Mouse (Mus musculus): ENCODE measurements around the gene Olfr596. TPM values are rescaled to one million over a fixed set of nuclear protein-coding genes. Genes with fewer than 3 reads are reported as not detected.
"Not testable (repeated sequence)": the region's sequence is repeated elsewhere in the genome, so short reads cannot be mapped to it uniquely, and the experiment has no call there.

Olfr596 gene
- total RNA-seq (2014; fragmentation: Nextera tagmentation), result not detected in 2 replicates
- 0.06 TPM in 1 of 2 replicates, not detected in the other for total RNA-seq (2017)
- not detected in 2 replicates for polyA plus RNA-seq (2012)

- not testable (repeated sequence) for ATAC-seq (ENCODE audit: extremely low read depth, insufficient number of reproducible peaks, low FRiP score, poor library complexity, severe bottlenecking); H3K9me3 ChIP-seq (replicated peaks); H3K36me3 ChIP-seq (replicated peaks); DNase-seq (ENCODE audit: low spot score); H3K4me3 ChIP-seq (ENCODE audit: low read depth, low read length); H3K4me1 ChIP-seq (ENCODE audit: insufficient read depth, low read depth, low read length); H3K27me3 ChIP-seq (ENCODE audit: insufficient read depth, low read length)
Observed at GRCm38 (mm10) chr7:103305348-103305747, at the start of gene Olfr596. Olfr596 (plus strand) TSS chr7:103305648.

- H3K4me1 ChIP-seq (ENCODE audit: insufficient read depth, low read depth, low read length); H3K36me3 ChIP-seq (replicated peaks); H3K9me3 ChIP-seq (replicated peaks); H3K4me3 ChIP-seq (ENCODE audit: low read depth, low read length); DNase-seq (ENCODE audit: low spot score); H3K27me3 ChIP-seq (ENCODE audit: insufficient read depth, low read length); ATAC-seq (ENCODE audit: extremely low read depth, insufficient number of reproducible peaks, low FRiP score, poor library complexity, severe bottlenecking): not testable (repeated sequence)
Observed at GRCm38 (mm10) chr7:103316015-103316414, 10.6 kb downstream of the Olfr596 start, which contains the start of gene Olfr597. Olfr597 (plus strand) TSS chr7:103316315.

GRCm38 (mm10) chr7:103323268-103323667 is 17.8 kb downstream of the Olfr596 start, which contains the start of gene Olfr598:
Olfr598 (plus strand) TSS chr7:103323568.
- no peaks in the 10 kb centered on the region for H3K36me3 ChIP-seq (replicated peaks)
- DNase-seq (ENCODE audit: low spot score) (no peak), ATAC-seq (ENCODE audit: extremely low read depth, insufficient number of reproducible peaks, low FRiP score, poor library complexity, severe bottlenecking) (no peak)
- no peak within 1 kb of the TSS for H3K4me3 ChIP-seq (ENCODE audit: low read depth, low read length)
- H3K9me3 ChIP-seq (replicated peaks), result no peaks in the 10 kb centered on the region
- no peaks in the 10 kb centered on the region for H3K27me3 ChIP-seq (ENCODE audit: insufficient read depth, low read length)
- H3K4me1 ChIP-seq (ENCODE audit: insufficient read depth, low read depth, low read length), result no peaks in the 10 kb centered on the region
- no peak for TF ChIP-seq GATA2 (IDR thresholded peaks at IDR 0.05; ENCODE audit: borderline replicate concordance, low read depth, low read length)
- TF ChIP-seq POLR2AphosphoS5 (IDR thresholded peaks at IDR 0.05; ENCODE audit: insufficient replicate concordance, low read depth, low read length), result no peak
- TF ChIP-seq GATA1 (IDR thresholded peaks at IDR 0.05; ENCODE audit: borderline replicate concordance, low read length), result no peak
- TF ChIP-seq TAL1 (conservative IDR thresholded peaks at IDR 0.05; ENCODE audit: low read depth, low read length), result no peak
- no peak for TF ChIP-seq CTCF (IDR thresholded peaks at IDR 0.05; ENCODE audit: low read depth, low read length)

GRCm38 (mm10) chr7:103335617-103336016 is 30.2 kb downstream of the Olfr596 start, which contains the start of gene Olfr599:
Olfr599 (plus strand) TSS chr7:103335917.
- ATAC-seq (ENCODE audit: extremely low read depth, insufficient number of reproducible peaks, low FRiP score, poor library complexity, severe bottlenecking), result no peak
- TF ChIP-seq GATA1 (IDR thresholded peaks at IDR 0.05; ENCODE audit: borderline replicate concordance, low read length) (no peak), POLR2AphosphoS5 (IDR thresholded peaks at IDR 0.05; ENCODE audit: insufficient replicate concordance, low read depth, low read length) (no peak), CTCF (IDR thresholded peaks at IDR 0.05; ENCODE audit: low read depth, low read length) (no peak)
- no peaks in the 10 kb centered on the region for H3K9me3 ChIP-seq (replicated peaks)

GRCm38 (mm10) chr7:103349569-103349968 is 44.1 kb downstream of the Olfr596 start, which contains the start of gene Olfr600:
Olfr600 (minus strand) TSS chr7:103349669.
- Histone ChIP-seq H3K9me3 (replicated peaks) (no peaks in the 10 kb centered on the region), H3K27me3 (ENCODE audit: insufficient read depth, low read length) (no peaks in the 10 kb centered on the region), H3K36me3 (replicated peaks) (no peaks in the 10 kb centered on the region), H3K4me1 (ENCODE audit: insufficient read depth, low read depth, low read length) (no peaks in the 10 kb centered on the region), H3K4me3 (ENCODE audit: low read depth, low read length) (no peak within 1 kb of the TSS)
- no peak for TF ChIP-seq GATA1 (IDR thresholded peaks at IDR 0.05; ENCODE audit: borderline replicate concordance, low read length)
- no peak for TF ChIP-seq TAL1 (conservative IDR thresholded peaks at IDR 0.05; ENCODE audit: low read depth, low read length)
- TF ChIP-seq POLR2AphosphoS5 (IDR thresholded peaks at IDR 0.05; ENCODE audit: insufficient replicate concordance, low read depth, low read length), result no peak
- TF ChIP-seq GATA2 (IDR thresholded peaks at IDR 0.05; ENCODE audit: borderline replicate concordance, low read depth, low read length), result no peak
- no peak for TF ChIP-seq CTCF (IDR thresholded peaks at IDR 0.05; ENCODE audit: low read depth, low read length)
- no peak for DNase-seq (ENCODE audit: low spot score)
- ATAC-seq (ENCODE audit: extremely low read depth, insufficient number of reproducible peaks, low FRiP score, poor library complexity, severe bottlenecking), result no peak

More at GRCm38 (mm10) chr7:103335617-103336016, 30.2 kb downstream of the Olfr596 start, which contains the start of gene Olfr599:
- DNase-seq (ENCODE audit: low spot score), result no peak
- Histone ChIP-seq H3K36me3 (replicated peaks) (no peaks in the 10 kb centered on the region), H3K4me3 (ENCODE audit: low read depth, low read length) (no peak within 1 kb of the TSS), H3K4me1 (ENCODE audit: insufficient read depth, low read depth, low read length) (no peaks in the 10 kb centered on the region), H3K27me3 (ENCODE audit: insufficient read depth, low read length) (no peaks in the 10 kb centered on the region)

Other genes starting within 250 kb of the Olfr596 start
Only the 20 nearest of the 26 such genes appear.
- not detected in 2 replicates for gene Olfr586, start 180.0 kb upstream of the Olfr596 start, total RNA-seq (2014; fragmentation: Nextera tagmentation)
- 0.06 and 0.22 TPM in 2 replicates for gene Olfr586, start 180.0 kb upstream of the Olfr596 start, total RNA-seq (2017)
- gene Olfr586, start 180.0 kb upstream of the Olfr596 start, polyA plus RNA-seq (2012), result not detected in 2 replicates
- gene Olfr588-ps1, start 164.8 kb upstream of the Olfr596 start, total RNA-seq (2014; fragmentation: Nextera tagmentation), result not detected in 2 replicates
- 0.05 and 0.06 TPM in 2 replicates for gene Olfr588-ps1, start 164.8 kb upstream of the Olfr596 start, total RNA-seq (2017)
- gene Olfr588-ps1, start 164.8 kb upstream of the Olfr596 start, polyA plus RNA-seq (2012), result not detected in 2 replicates
- gene Olfr589, start 149.3 kb upstream of the Olfr596 start, total RNA-seq (2014; fragmentation: Nextera tagmentation), result not detected in 2 replicates
- 0.11 TPM in 1 of 2 replicates, not detected in the other for gene Olfr589, start 149.3 kb upstream of the Olfr596 start, total RNA-seq (2017)
- gene Olfr589, start 149.3 kb upstream of the Olfr596 start, polyA plus RNA-seq (2012), result not detected in 2 replicates
- gene Olfr591, start 127.3 kb upstream of the Olfr596 start, total RNA-seq (2014; fragmentation: Nextera tagmentation), result not detected in 2 replicates
- 0.05 TPM in 1 of 2 replicates, not detected in the other for gene Olfr591, start 127.3 kb upstream of the Olfr596 start, total RNA-seq (2017)
- gene Olfr591, start 127.3 kb upstream of the Olfr596 start, polyA plus RNA-seq (2012), result not detected in 2 replicates
- gene Olfr592, start 120.8 kb upstream of the Olfr596 start, total RNA-seq (2014; fragmentation: Nextera tagmentation), result not detected in 2 replicates
- gene Olfr592, start 120.8 kb upstream of the Olfr596 start, total RNA-seq (2017), result 0.06 and 0.11 TPM in 2 replicates
- not detected in 2 replicates for gene Olfr592, start 120.8 kb upstream of the Olfr596 start, polyA plus RNA-seq (2012)
- not detected in 2 replicates for gene Olfr593, start 93.8 kb upstream of the Olfr596 start, total RNA-seq (2014; fragmentation: Nextera tagmentation)
- 0.27 and 0.35 TPM in 2 replicates for gene Olfr593, start 93.8 kb upstream of the Olfr596 start, total RNA-seq (2017)
- gene Olfr593, start 93.8 kb upstream of the Olfr596 start, polyA plus RNA-seq (2012), result not detected in 2 replicates
- not detected in 2 replicates for gene Olfr594, start 88.7 kb upstream of the Olfr596 start, total RNA-seq (2014; fragmentation: Nextera tagmentation)
- gene Olfr594, start 88.7 kb upstream of the Olfr596 start, total RNA-seq (2017), result 0.11 TPM in 1 of 2 replicates, not detected in the other
- gene Olfr594, start 88.7 kb upstream of the Olfr596 start, polyA plus RNA-seq (2012), result not detected in 2 replicates
- gene Usp17ld, start 53.1 kb upstream of the Olfr596 start, total RNA-seq (2014; fragmentation: Nextera tagmentation), result not detected in 2 replicates
- gene Usp17ld, start 53.1 kb upstream of the Olfr596 start, total RNA-seq (2017), result 0.05 TPM in 1 of 2 replicates, not detected in the other
- not detected in 2 replicates for gene Usp17ld, start 53.1 kb upstream of the Olfr596 start, polyA plus RNA-seq (2012)
- not detected in 2 replicates for gene Olfr597, start 10.7 kb downstream of the Olfr596 start, total RNA-seq (2014; fragmentation: Nextera tagmentation)
- gene Olfr597, start 10.7 kb downstream of the Olfr596 start, total RNA-seq (2017), result 0.38 TPM in 1 of 2 replicates, not detected in the other
- gene Olfr597, start 10.7 kb downstream of the Olfr596 start, polyA plus RNA-seq (2012), result not detected in 2 replicates
- gene Olfr598, start 17.9 kb downstream of the Olfr596 start, total RNA-seq (2014; fragmentation: Nextera tagmentation), result not detected in 2 replicates
- gene Olfr598, start 17.9 kb downstream of the Olfr596 start, total RNA-seq (2017), result not detected in 2 replicates
- not detected in 2 replicates for gene Olfr598, start 17.9 kb downstream of the Olfr596 start, polyA plus RNA-seq (2012)
- not detected in 2 replicates for gene Olfr599, start 30.3 kb downstream of the Olfr596 start, total RNA-seq (2014; fragmentation: Nextera tagmentation)
- gene Olfr599, start 30.3 kb downstream of the Olfr596 start, total RNA-seq (2017), result 0.71 TPM in 1 of 2 replicates, not detected in the other
- not detected in 2 replicates for gene Olfr599, start 30.3 kb downstream of the Olfr596 start, polyA plus RNA-seq (2012)
- gene Olfr600, start 44.0 kb downstream of the Olfr596 start, total RNA-seq (2014; fragmentation: Nextera tagmentation), result not detected in 2 replicates
- gene Olfr600, start 44.0 kb downstream of the Olfr596 start, total RNA-seq (2017), result 0.06 and 0.11 TPM in 2 replicates
- gene Olfr600, start 44.0 kb downstream of the Olfr596 start, polyA plus RNA-seq (2012), result not detected in 2 replicates
- not detected in 2 replicates for gene Olfr601, start 57.0 kb downstream of the Olfr596 start, total RNA-seq (2014; fragmentation: Nextera tagmentation)
- gene Olfr601, start 57.0 kb downstream of the Olfr596 start, total RNA-seq (2017), result 0.11 TPM in 1 of 2 replicates, not detected in the other
- not detected in 2 replicates for gene Olfr601, start 57.0 kb downstream of the Olfr596 start, polyA plus RNA-seq (2012)
- not detected in 2 replicates for gene Olfr603, start 80.5 kb downstream of the Olfr596 start, total RNA-seq (2014; fragmentation: Nextera tagmentation)
- not detected in 2 replicates for gene Olfr603, start 80.5 kb downstream of the Olfr596 start, total RNA-seq (2017)
- gene Olfr603, start 80.5 kb downstream of the Olfr596 start, polyA plus RNA-seq (2012), result not detected in 2 replicates
- not detected in 2 replicates for gene Usp17lc, start 109.4 kb downstream of the Olfr596 start, total RNA-seq (2014; fragmentation: Nextera tagmentation)
- 0.06 and 0.16 TPM in 2 replicates for gene Usp17lc, start 109.4 kb downstream of the Olfr596 start, total RNA-seq (2017)
- gene Usp17lc, start 109.4 kb downstream of the Olfr596 start, polyA plus RNA-seq (2012), result not detected in 2 replicates
- gene Olfr605, start 139.8 kb downstream of the Olfr596 start, total RNA-seq (2014; fragmentation: Nextera tagmentation), result not detected in 2 replicates
- 0.22 TPM in 1 of 2 replicates, not detected in the other for gene Olfr605, start 139.8 kb downstream of the Olfr596 start, total RNA-seq (2017)
- gene Olfr605, start 139.8 kb downstream of the Olfr596 start, polyA plus RNA-seq (2012), result not detected in 2 replicates
- gene Olfr606, start 143.4 kb downstream of the Olfr596 start, total RNA-seq (2014; fragmentation: Nextera tagmentation), result not detected in 2 replicates
- gene Olfr606, start 143.4 kb downstream of the Olfr596 start, total RNA-seq (2017), result 0.27 and 0.29 TPM in 2 replicates
- gene Olfr606, start 143.4 kb downstream of the Olfr596 start, polyA plus RNA-seq (2012), result not detected in 2 replicates
- not detected in 2 replicates for gene Olfr607, start 158.5 kb downstream of the Olfr596 start, total RNA-seq (2014; fragmentation: Nextera tagmentation)
- under 0.01 and 0.11 TPM in 2 replicates for gene Olfr607, start 158.5 kb downstream of the Olfr596 start, total RNA-seq (2017)
- not detected in 2 replicates for gene Olfr607, start 158.5 kb downstream of the Olfr596 start, polyA plus RNA-seq (2012)
- not detected in 2 replicates for gene Olfr608, start 164.2 kb downstream of the Olfr596 start, total RNA-seq (2014; fragmentation: Nextera tagmentation)
- gene Olfr608, start 164.2 kb downstream of the Olfr596 start, total RNA-seq (2017), result not detected in 2 replicates
- gene Olfr608, start 164.2 kb downstream of the Olfr596 start, polyA plus RNA-seq (2012), result not detected in 2 replicates
- not detected in 2 replicates for gene Olfr609, start 192.4 kb downstream of the Olfr596 start, total RNA-seq (2014; fragmentation: Nextera tagmentation)
- gene Olfr609, start 192.4 kb downstream of the Olfr596 start, total RNA-seq (2017), result not detected in 2 replicates
- not detected in 2 replicates for gene Olfr609, start 192.4 kb downstream of the Olfr596 start, polyA plus RNA-seq (2012)